Mouse (Mus musculus) ES-E14 (cell line): Measurements from ENCODE around the gene Tmem72.
A peak's percentile ranks its signal among the peaks of the same experiment; 100 is the strongest.

Experiments used
- MAFK ChIP-seq: IDR thresholded peaks from 2 replicates; pipeline ENCODE4 v1.6.1; 2014; ENCODE audit warnings: mild to moderate bottlenecking, low read depth, low read length, inconsistent platforms; ENCODE audit not compliant: insufficient read depth
- ZC3H11A ChIP-seq: IDR thresholded peaks from 2 replicates; pipeline ENCODE4 v1.6.1; 2012; ENCODE audit warnings: low read depth, mild to moderate bottlenecking, inconsistent platforms, low read length, borderline replicate concordance

- TF ChIP-seq MAFK (no peak), ZC3H11A (peak; percentile 75)
Measured at GRCm38 (mm10) chr6:116653684-116654454, 62.8 kb downstream of the Tmem72 start.
